Mouse (Mus musculus): Measurements from ENCODE around the gene Bag1. TPM values are rescaled to one million over a fixed set of nuclear protein-coding genes. Genes with fewer than 3 reads are reported as not detected.

Bag1 gene
- polyA plus RNA-seq, 2 experiments from 2014 or later, result 10.0 to 15.8 TPM

Other genes starting within 250 kb of the Bag1 start
- 10 to 100 TPM; 30.5 to 44.1 TPM for gene Aptx, start 245.1 kb downstream of the Bag1 start, polyA plus RNA-seq (2017; shearing (Covaris generic))
- gene Dnaja1, start 226.1 kb downstream of the Bag1 start, polyA plus RNA-seq (2017; shearing (Covaris generic)), result 100 to 1,000 TPM; 399 to 683 TPM
- gene Smu1, start 190.4 kb downstream of the Bag1 start, polyA plus RNA-seq (2017; shearing (Covaris generic)), result 100 to 1,000 TPM; 122 to 123 TPM
- gene B4galt1, start 94.3 kb downstream of the Bag1 start, polyA plus RNA-seq (2017; shearing (Covaris generic)), result 10 to 100 TPM; 52.5 to 61.3 TPM
- not detected for gene Spink4, start 28.2 kb downstream of the Bag1 start, polyA plus RNA-seq (2017; shearing (Covaris generic))
- gene Chmp5, start 113 bp upstream of the Bag1 start, polyA plus RNA-seq (2017; shearing (Covaris generic)), result 100 to 1,000 TPM; 106 to 129 TPM
- 100 to 1,000 TPM; 123 to 176 TPM for gene Nfx1, start 22.6 kb upstream of the Bag1 start, polyA plus RNA-seq (2017; shearing (Covaris generic))
- not detected for gene Aqp7, start 99.8 kb upstream of the Bag1 start, polyA plus RNA-seq (2017; shearing (Covaris generic))
- 10 to 100 TPM in 1 of 2 experiments, 1 to 10 TPM in 1; 8.3 to 13.9 TPM for gene Aqp3, start 149.9 kb upstream of the Bag1 start, polyA plus RNA-seq (2017; shearing (Covaris generic))
- 10 to 100 TPM; 14.6 to 29.2 TPM for gene Nol6, start 176.2 kb upstream of the Bag1 start, polyA plus RNA-seq (2017; shearing (Covaris generic))
- 10 to 100 TPM; 29.8 to 33.1 TPM for gene Ube2r2, start 187.4 kb upstream of the Bag1 start, polyA plus RNA-seq (2017; shearing (Covaris generic))